Mouse (Mus musculus) stomach, embryonic 15.5 days (tissue): ENCODE results near the gene Scarf1. TPM values are rescaled to one million over a fixed set of nuclear protein-coding genes. Genes with fewer than 3 reads are reported as not detected.

Experiments
- ATAC-seq: fragments of 200-750 bp; cut with Nextera tagmentation; 2 replicates; pipeline ENCODE4 v1.8.0; 2017; ENCODE audit warnings: low read depth, moderate number of reproducible peaks, moderate TSS enrichment; ENCODE audit not compliant: insufficient read depth, low FRiP score
- H3K27ac ChIP-seq: fragments of 300-500 bp; sonication (generic); 2 replicates; pipeline ENCODE4 v1.5.1; 2015; ENCODE audit warnings: mild to moderate bottlenecking, inconsistent platforms
- H3K27me3 ChIP-seq: fragments of 300-500 bp; sonication (generic); replicated peaks from 2 replicates; pipeline ENCODE4 v1.6.1; 2015; ENCODE audit warnings: inconsistent platforms
- H3K36me3 ChIP-seq: fragments of 300-500 bp; sonication (generic); 2 replicates; pipeline ENCODE4 v1.6.1; 2015; ENCODE audit warnings: inconsistent platforms
- H3K4me1 ChIP-seq: fragments of 300-500 bp; sonication (generic); 2 replicates; pipeline ENCODE4 v1.6.1; 2015; ENCODE audit warnings: inconsistent platforms
- H3K4me2 ChIP-seq: fragments of 300-500 bp; sonication (generic); 2 replicates; pipeline ENCODE4 v1.6.1; 2015; ENCODE audit warnings: mild to moderate bottlenecking, inconsistent platforms
- H3K4me3 ChIP-seq: fragments of 300-500 bp; sonication (generic); replicated peaks from 2 replicates; pipeline ENCODE4 v1.5.1; 2015; ENCODE audit warnings: inconsistent platforms
- H3K9ac ChIP-seq: fragments of 300-500 bp; sonication (generic); 2 replicates; pipeline ENCODE4 v1.6.1; 2015; ENCODE audit warnings: inconsistent platforms
- H3K9me3 ChIP-seq: fragments of 300-500 bp; sonication (generic); 2 replicates; pipeline ENCODE4 v1.6.1; 2016; ENCODE audit warnings: inconsistent platforms
- WGBS: fragments of 180-500 bp; shearing (Covaris S2); methylation state at CpG from one replicate; pipeline ENCODE4 v1.1.7; 2015; 5-methylcytosine and 5-hydroxymethylcytosine counted together
- polyA plus RNA-seq: library from polyadenylated mRNA; unstranded; fragments of >200 nt; fragmentation: Nextera tagmentation; extraction: Ambion mirVana; gene quantifications from 2 replicates; pipeline ENCODE4 v1.2.1, GENCODE M21; 2015

The Scarf1 gene
- polyA plus RNA-seq, 1 experiment from 2014 or later = 7.1 TPM

DNA sequence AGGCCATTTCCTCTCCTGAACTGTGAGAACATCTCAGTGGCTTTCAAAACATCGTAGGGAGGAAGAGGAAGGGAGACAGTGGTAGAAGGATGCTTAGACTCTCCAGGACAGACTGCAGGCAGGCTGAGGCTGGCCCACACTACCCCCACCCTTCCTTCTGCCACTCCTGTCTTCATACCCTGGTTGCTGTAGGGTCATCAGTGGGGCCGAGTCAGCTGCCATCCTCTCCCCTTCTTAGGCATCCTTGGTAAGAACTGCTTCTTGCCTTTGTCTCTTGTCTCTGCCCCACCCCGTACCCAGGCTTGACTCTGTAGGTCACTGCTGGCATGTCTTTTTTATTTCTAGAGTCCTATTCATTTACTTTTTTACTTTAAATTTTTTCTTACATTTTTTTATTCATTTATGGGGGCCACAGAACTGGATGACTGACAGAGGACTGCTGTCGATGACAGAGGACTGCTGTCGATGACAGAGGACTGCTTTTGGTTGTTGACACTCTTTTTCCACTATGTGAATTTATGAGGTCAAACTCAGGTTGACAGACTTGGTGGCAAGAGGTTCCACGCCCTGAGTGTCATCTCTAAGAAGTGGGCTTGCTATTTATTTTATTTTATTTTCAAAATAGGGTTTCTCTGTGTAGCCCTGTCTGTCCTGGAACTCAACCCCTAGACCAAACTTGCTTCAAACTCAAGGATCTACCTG, 20.1 kb downstream of the Scarf1 start:
- H3K27ac ChIP-seq = peak overlapping the region; percentile 64; the same call in 1 of the 2 replicates

DNA sequence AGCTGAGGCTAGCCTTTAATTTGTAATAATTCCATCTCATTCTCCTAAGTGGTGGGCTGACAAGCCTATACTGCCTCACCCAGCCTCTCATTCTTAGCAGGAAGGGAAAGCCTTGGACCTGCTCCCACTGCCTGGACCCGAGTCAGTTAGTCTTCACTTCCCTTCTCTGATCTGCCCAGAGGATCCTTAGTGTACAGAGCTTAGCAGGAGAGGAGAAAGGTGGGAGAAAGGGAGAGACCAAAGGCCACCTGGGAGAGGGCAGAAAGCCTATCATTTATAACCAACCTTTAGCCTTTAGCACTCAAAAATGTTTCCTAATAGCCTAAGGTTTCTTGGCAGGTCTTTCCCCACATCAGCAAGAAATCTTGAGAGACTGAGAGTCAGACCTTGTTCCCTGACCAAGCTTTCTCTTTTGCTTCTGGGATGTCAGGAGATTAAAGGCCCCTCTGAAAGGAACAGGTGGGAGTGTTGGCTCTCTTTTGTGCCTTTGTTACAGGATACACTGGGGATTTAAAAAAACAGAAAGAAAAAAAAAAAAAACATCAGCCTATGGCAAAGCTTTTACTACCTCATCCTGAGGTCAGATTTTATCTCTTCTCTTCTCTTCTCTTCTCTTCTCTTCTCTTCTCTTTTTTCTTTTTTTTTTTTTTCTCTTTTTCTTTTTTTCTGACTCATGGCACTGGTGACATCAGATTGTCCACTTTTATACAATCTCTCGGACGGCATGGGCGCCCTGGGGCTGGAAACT, 21.1 kb downstream of the Scarf1 start:
- no peaks in the 10 kb centered on the region for H3K36me3 ChIP-seq
- no peak overlapping the region for H3K4me3 ChIP-seq
- H3K9me3 ChIP-seq = no peaks in the 10 kb centered on the region
- no peak overlapping the region for H3K27ac ChIP-seq
- no peak overlapping the region for H3K4me2 ChIP-seq
- peaks cover 19% of the 10 kb centered on the region for H3K4me1 ChIP-seq
- ATAC-seq = no peak
- no peaks in the 10 kb centered on the region for H3K27me3 ChIP-seq
- no peak overlapping the region for H3K9ac ChIP-seq
- 47% methylated on average over 4 of the region's 4 CpGs for WGBS

More for the DNA sequence above, 20.1 kb downstream of the Scarf1 start:
- H3K4me2 ChIP-seq = peak overlapping the region; percentile 25; the same call in 1 of the 2 replicates
- H3K9ac ChIP-seq = no peak overlapping the region
- H3K36me3 ChIP-seq = no peaks in the 10 kb centered on the region
- ATAC-seq = no peak
- H3K27me3 ChIP-seq = no peaks in the 10 kb centered on the region
- H3K4me3 ChIP-seq = no peak overlapping the region
- H3K9me3 ChIP-seq = no peaks in the 10 kb centered on the region
- peaks cover 19% of the 10 kb centered on the region for H3K4me1 ChIP-seq
- 69% methylated on average over 6 of the region's 6 CpGs for WGBS

DNA sequence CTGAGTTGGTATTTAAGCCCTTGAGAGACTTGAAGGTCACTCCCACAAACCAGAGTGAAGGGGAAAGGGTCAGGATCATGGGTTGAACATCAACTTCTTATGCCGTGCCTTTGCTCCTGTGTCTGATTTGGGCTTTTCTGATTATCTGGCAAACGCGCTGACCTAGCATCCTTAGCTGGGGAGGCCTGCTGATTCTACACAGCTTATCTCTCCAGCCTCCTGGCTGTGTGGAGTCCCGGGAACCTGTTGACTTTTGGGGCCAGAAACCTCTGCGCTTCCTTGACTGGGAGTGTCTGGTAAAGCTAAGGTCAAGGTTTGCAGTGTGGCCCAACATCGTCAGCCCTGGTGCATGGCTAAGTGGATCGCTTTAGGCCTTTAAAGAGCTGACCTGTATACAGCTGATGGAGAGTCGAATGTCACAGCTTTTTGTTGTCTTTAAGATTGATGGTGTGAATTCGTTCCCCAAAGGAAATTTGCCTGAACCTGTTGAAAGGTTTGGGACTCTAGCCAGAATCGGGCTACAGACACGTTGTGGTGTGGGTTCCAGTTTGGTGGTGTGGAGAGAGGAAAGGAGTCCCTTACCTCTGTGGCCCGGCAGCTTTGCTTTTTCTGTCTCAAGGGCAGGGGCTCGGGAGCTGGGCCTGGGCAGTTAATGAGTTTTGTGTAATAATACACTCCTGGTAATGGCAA, 21.9 kb downstream of the Scarf1 start:
- Histone ChIP-seq H3K4me3 (no peak overlapping the region), H3K9ac (no peak overlapping the region), H3K4me2 (no peak overlapping the region), H3K27ac (0 out of 2 replicates have a peak overlapping the region, but pooled peaks have one; percentile 11), H3K9me3 (no peaks in the 10 kb centered on the region), H3K27me3 (no peaks in the 10 kb centered on the region), H3K36me3 (no peaks in the 10 kb centered on the region), H3K4me1 (peaks cover 19% of the 10 kb centered on the region)
- ATAC-seq = no peak
- WGBS = 35% methylated on average over 13 of the region's 13 CpGs

DNA sequence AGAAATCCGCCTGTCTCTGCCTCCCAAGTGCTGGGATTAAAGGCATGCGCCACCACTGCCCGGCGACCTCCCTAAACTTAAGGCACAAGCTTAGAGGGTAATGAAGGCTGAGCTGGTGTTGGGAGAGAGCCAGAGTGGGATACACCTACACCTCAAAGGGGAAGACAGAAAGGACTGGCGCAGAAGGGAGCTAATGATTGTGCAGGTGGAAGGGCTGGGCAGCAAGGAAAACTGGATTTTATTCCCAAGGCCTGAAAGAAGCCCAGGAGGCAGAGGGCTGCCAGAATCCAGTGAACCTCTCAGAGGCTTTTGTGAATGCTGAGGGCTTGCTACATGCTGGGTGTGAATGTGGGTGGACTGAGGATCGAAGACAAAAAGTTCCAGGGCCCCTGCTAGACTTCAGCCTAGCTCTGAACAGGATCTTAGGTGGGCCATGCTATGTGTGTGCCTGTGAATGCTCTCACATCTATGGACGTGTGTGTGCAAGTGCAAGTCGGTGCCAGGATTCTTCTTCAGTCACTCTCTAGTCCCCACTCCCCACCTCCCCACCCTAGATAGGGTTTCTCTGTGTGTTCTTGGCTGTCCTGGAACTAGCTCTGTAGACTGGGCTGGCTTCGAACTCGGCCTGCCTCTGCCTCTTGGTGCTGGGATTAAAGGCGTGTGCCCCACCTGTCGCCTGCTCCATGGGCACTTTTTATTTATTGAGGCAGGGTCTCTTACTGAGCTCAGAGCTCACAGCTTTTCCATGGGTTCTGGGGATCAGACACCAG, 23.1 kb downstream of the Scarf1 start:
- H3K4me2 ChIP-seq = no peak overlapping the region
- no peak overlapping the region for H3K27ac ChIP-seq
- no peaks in the 10 kb centered on the region for H3K27me3 ChIP-seq
- 86% methylated on average over 12 of the region's 12 CpGs for WGBS
- no peak overlapping the region for H3K9ac ChIP-seq
- no peak overlapping the region for H3K4me3 ChIP-seq
- no peak for ATAC-seq
- H3K9me3 ChIP-seq = no peaks in the 10 kb centered on the region
- H3K36me3 ChIP-seq = no peaks in the 10 kb centered on the region
- peaks cover 19% of the 10 kb centered on the region for H3K4me1 ChIP-seq

DNA sequence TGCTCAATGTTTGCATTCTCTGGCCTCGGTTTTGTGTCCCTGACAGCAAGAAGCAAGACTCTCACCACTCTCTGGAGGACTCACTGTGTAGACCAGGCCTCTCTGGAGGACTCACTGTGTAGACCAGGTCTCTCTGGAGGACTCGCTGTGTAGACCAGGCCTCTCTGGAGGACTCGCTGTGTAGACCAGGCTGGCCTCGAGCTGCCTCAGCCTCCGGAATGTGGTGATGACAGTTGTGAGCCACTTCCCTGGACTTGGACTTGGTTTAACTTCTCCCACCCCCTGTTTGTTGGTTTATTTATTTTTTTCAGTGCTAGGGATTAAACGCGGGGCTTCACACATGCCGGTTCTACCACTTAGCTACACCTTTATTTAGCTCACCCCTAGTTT, 23.7 kb downstream of the Scarf1 start:
- no peaks in the 10 kb centered on the region for H3K27me3 ChIP-seq
- peaks cover 19% of the 10 kb centered on the region for H3K4me1 ChIP-seq
- no peak overlapping the region for H3K4me3 ChIP-seq
- no peak overlapping the region for H3K9ac ChIP-seq
- WGBS = 86% methylated on average over 8 of the region's 8 CpGs
- H3K9me3 ChIP-seq = no peaks in the 10 kb centered on the region
- no peaks in the 10 kb centered on the region for H3K36me3 ChIP-seq
- no peak for ATAC-seq
- no peak overlapping the region for H3K27ac ChIP-seq
- H3K4me2 ChIP-seq = no peak overlapping the region

DNA sequence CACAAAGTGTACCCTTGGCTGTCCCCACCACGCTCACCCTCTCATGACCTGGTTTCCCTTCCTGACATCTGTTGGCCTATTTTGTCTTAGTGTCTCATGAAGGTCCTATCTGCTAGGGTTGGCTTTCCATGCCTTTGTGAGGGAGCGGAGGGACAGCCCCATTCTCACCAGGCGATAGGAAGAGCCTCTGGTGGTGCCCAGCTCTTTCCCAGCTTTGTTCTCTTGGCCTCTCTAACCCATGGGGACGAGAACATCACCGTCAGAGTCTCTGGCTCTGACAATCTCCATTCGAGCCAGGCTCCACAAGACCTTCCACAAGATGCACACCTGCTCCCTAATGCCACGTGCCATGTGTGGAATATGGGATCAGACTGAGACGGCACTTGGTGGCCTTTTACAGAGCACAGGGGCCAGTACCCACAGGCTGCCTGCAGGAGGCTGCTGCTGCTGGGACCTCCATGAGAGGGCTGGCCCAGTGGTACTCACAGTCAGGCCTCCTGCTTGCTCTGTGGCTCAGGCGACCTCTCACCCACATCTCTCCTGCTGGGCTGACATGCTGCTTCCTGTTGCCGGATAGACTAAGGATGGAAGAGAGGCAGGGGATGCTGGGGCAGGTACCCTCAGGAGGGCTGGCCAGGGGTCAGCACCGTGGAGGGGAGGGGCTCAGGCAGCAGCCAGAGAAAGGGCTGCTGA, 24.3 kb downstream of the Scarf1 start:
- Histone ChIP-seq H3K4me1 (peaks cover 15% of the 10 kb centered on the region; the same call in 1 of the 2 replicates), H3K4me2 (no peak overlapping the region), H3K9ac (no peak overlapping the region), H3K27ac (peak overlapping the region; percentile 28; the same call in 1 of the 2 replicates), H3K9me3 (no peaks in the 10 kb centered on the region), H3K4me3 (no peak overlapping the region), H3K36me3 (no peaks in the 10 kb centered on the region), H3K27me3 (no peaks in the 10 kb centered on the region)
- ATAC-seq = peak; percentile 47
- 52% methylated on average over 11 of the region's 11 CpGs for WGBS

DNA sequence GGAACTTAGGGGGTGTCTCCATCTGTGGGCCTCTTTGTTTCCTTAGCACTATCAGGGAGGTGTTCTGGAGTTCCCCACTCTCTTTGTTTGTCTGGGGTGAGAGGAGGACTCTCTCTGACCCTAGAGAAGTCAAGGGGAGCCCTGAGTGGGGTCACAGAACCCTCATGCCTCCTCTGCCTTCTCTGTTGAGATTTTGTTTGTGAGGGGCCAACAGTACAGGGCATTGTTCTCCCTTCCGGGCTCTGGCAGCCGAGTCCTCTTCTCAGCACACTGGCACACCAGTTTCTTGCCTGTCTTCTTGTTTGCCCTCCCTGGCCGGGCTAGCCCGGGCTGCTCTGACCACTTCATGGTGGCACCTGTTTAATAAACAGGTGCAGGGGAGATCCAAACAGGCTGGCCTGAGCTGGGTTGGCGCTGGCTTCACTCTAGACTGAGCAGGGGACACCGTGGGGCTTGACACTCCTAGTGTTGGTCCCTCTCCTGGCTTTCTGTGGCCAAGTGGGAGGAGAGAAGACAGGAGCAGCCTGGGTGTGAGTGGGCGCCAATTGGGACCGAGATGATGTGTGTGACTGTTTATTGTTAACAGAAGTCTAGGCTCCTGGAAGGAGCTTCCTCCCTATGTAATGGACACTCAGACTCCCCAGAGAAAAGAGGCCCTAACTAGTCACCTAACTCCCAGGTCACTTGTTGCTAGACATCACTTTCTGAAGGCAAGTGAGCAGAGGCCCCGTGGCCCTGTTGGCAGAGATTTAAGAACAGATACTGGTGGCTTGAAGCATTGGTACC, 25.0 kb downstream of the Scarf1 start:
- no peaks in the 10 kb centered on the region for H3K27me3 ChIP-seq

DNA sequence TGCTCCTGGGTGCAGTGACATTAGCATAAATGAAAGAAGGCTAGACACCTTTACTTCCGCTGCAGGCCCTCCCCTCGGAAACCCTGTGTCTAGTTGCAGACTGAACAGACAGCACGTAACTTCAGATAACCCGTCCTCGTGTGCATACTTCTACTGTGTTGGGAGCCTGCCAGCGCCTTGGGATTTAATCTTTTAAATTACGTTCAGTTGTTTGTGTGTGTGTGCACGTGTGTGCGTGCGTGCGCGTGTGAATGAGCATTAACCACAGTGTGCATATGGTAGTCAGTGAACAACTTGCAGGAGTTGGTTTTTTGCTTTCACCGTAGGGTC, 25.6 kb downstream of the Scarf1 start:
- Histone ChIP-seq H3K36me3 (no peaks in the 10 kb centered on the region), H3K27me3 (no peaks in the 10 kb centered on the region), H3K4me1 (peaks cover 15% of the 10 kb centered on the region; the same call in 1 of the 2 replicates), H3K4me3 (no peak overlapping the region), H3K9me3 (no peaks in the 10 kb centered on the region), H3K27ac (no peak overlapping the region), H3K4me2 (no peak overlapping the region), H3K9ac (no peak overlapping the region)
- no peak for ATAC-seq
- 77% methylated on average over 13 of the region's 13 CpGs for WGBS

More for the DNA sequence above, 25.0 kb downstream of the Scarf1 start:
- H3K9ac ChIP-seq = no peak overlapping the region
- WGBS = 56% methylated on average over 9 of the region's 9 CpGs
- no peak for ATAC-seq
- no peaks in the 10 kb centered on the region for H3K9me3 ChIP-seq
- no peaks in the 10 kb centered on the region for H3K36me3 ChIP-seq
- H3K4me2 ChIP-seq = no peak overlapping the region
- H3K4me3 ChIP-seq = no peak overlapping the region
- peak overlapping the region; percentile 28; the same call in 1 of the 2 replicates for H3K27ac ChIP-seq
- H3K4me1 ChIP-seq = peaks cover 15% of the 10 kb centered on the region; the same call in 1 of the 2 replicates

DNA sequence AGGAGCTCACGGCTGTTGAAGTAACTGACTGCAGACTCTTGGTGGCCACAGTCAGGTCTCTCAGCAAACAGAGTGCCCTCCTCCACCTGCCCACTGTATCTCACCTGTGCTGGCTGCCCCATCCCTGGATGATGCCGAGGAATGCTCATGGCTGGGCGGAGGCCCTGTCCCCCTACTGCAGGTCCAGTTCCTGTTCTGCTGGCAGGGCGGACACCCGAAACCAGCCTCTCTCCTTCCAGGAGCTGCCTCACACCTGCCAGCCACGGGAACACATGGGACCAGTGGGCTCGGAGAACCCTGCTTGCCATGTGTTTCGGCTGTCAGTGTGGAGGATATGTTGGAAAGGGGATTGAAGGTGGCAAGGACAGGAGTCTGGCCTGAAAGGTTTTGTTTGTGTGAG, 26.9 kb downstream of the Scarf1 start:
- H3K4me1 ChIP-seq = peaks cover 11% of the 10 kb centered on the region; the same call in 1 of the 2 replicates
- ATAC-seq = no peak
- no peaks in the 10 kb centered on the region for H3K36me3 ChIP-seq
- WGBS = 86% methylated on average over 8 of the region's 8 CpGs
- no peaks in the 10 kb centered on the region for H3K9me3 ChIP-seq
- no peaks in the 10 kb centered on the region for H3K27me3 ChIP-seq
- no peak overlapping the region for H3K9ac ChIP-seq
- no peak overlapping the region for H3K4me3 ChIP-seq
- H3K27ac ChIP-seq = no peak overlapping the region
- no peak overlapping the region for H3K4me2 ChIP-seq

DNA sequence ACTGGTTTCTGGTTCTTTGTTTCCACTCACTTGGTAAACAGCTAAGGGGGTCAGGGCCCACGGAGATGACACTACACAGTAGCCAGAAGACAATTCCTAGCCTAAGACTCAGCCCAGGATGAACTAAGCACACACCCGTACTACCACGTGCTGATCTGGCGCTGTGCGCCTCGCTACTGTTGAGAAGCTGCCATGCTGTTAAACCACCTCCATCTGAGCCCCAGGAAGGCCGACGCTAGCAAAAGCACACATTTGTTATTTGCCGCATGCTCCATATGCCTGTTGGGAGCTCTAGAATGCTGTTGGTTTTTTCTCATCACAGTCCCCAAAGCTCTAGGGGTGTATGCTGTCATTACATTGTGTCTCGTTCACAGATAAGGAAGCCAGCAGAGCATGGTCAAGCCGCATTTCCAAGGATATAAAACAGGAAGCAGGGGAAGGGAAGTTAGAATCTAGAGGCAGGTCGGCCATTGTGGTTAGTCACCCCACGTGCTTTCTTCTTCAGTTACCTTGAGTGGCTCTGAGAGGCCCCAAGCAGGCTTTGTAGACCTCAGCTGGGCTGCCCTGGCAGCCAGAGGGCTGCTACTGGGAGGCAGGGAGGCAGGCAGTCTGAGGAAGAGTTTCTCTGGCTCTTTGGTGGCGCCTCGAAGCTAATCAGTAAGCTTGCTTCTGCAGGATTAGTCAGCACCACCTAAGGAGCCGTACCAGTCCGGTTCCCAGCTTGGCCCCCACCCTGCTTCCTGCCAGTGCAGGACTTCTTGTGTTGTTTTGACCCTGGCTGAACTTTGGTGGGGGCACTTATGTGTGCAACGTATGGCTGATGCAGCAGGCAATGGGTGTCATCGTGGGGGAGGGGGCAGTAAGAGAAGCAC, 27.6 kb downstream of the Scarf1 start:
- WGBS = 68% methylated on average over 19 of the region's 19 CpGs
- Histone ChIP-seq H3K27me3 (no peaks in the 10 kb centered on the region), H3K4me3 (no peak overlapping the region), H3K27ac (no peak overlapping the region), H3K9ac (no peak overlapping the region), H3K4me1 (peaks cover 10% of the 10 kb centered on the region; the same call in 1 of the 2 replicates), H3K9me3 (no peaks in the 10 kb centered on the region), H3K4me2 (no peak overlapping the region), H3K36me3 (no peaks in the 10 kb centered on the region)
- no peak for ATAC-seq
